Mouse (Mus musculus) c-Kit-negative CD71-positive TER-119-positive erythroid progenitor cells, embryonic 14.5 days (primary cell): ENCODE data around the gene Vps45.

ENCODE experiments used
- DNase-seq: peaks from one replicate; pipeline ENCODE4 v3.0.0-alpha.2; 2013; ENCODE audit warnings: low read depth, low spot score

The Vps45 gene

DNA sequence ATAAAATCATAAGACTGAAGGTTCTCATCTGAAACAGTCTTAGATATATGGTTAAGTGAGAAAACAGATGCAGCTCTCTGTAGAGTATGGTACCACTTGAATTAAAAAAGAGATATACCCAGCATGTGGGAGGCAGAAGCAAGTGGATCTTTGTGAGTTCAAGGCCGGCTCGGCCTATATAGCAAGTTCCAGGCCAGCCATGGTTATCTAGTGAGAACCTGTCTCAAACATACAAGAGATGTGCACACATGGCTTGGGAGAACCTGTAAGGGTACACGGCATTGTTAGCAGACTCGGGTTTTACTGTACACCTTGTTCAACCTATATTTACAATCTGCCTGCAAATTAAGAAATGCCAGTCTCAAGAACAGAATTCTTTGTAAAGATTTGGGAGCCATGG is 19.4 kb downstream of the Vps45 start:
- DNase-seq = no peak

GRCm38 (mm10) chr3:96038156-96038555 is 20.1 kb downstream of the Vps45 start:
- no peak for DNase-seq

DNA sequence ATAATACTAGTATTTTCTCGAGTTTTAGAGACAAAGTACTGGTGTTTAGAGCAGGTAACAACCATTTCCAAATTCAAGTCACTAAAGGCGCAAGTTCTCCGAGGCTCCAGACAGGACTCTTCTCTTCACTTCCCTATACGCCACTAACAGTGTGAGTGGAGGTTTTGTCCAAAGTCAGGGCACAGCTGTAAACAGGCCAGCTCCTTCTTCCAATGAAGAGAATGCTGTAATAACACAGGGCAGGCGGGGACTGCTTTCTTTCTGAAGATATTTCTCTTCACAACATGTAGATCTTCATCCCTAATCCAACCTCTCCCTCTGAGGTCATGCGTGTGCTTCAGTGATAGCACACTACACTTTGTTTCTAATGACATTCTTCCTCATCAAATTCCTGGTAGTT is 21.5 kb downstream of the Vps45 start:
- no peak for DNase-seq

DNA sequence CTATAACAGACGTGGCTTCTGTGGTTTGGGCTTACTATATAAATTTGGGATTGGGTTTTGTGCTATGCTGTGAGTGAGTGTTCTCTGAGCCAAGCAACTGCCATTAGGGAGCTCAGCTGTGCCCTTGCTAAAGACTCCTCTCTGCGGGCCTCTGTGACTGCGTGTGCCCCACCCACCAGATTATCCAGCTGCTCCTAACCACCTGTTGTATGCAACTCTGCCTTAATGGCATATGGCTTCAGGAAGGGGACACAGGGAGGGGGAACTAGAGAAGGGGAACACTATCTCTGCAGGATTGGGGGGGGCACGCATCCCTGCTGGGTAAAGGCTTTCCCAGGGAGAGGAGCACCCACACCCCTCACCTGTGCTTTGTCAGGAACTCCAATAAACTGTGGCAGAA is 25.2 kb downstream of the Vps45 start:
- DNase-seq = no peak

DNA sequence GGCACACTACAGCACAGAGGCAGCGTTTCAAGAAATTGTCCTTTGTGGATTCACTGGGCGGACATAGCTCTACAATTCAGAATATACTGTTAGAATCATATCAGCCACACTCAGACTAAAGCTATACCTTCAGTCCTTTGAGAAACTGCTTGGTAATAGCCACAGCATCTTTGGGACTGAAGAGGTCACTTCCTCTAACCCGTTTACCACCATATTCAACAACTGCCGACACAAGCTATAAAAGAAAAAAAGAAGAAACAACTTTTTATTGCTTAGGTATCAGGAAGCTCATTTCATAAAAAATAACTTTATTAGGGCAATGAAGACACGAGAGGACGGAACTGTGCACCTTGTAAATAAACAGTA is 25.6 kb downstream of the Vps45 start:
- no peak for DNase-seq

DNA sequence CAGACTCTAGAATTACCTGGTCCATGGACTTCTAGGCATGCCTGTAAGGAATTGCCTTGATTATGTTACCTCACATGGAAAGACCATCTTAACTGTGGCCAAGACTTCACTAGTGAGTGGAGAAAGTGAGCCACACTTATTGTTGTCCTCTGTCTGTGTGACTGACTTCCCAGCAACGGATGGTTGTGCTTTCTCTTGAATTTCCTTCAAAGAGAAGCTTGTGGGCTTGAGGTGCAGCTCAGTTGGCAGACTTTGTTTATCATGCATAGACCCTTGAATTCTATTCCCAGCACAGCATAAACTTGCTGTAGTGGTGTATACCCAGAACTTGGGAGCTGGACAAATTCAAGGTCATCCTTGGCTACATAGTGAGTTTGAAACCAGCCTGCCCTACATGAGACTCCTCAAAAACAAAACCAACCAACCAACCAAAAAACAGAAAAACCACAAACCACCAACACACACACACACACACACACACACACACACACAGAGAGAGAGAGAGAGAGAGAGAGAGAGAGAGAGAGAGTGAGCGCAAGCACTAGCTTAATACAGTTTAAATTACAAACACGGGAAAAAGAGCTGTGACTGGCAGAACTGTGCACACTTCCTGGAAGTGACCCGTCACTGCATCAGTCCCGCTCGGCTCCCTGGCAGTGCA is 26.1 kb downstream of the Vps45 start:
- DNase-seq = no peak

DNA sequence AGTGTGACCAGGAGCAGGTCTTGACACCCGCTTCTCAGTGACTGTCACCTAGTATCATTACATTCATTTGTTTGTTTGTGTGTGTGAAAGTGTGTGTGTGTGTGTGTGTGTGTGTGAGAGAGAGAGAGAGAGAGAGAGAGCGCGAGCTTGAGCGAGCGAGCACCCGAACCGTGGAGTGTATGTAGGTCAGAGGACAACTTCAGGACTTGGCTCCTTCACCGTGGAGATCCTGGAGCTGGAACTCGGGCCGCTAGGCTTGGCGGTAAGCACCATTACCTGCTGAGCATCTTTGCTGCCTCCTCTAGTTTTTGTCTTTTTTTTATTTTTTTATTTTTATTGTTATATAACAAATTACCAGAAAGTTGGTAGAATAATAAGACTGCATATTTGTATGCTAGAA is 28.5 kb downstream of the Vps45 start:
- DNase-seq = no peak

GRCm38 (mm10) chr3:96029336-96029735 is 28.9 kb downstream of the Vps45 start:
- DNase-seq = no peak

DNA sequence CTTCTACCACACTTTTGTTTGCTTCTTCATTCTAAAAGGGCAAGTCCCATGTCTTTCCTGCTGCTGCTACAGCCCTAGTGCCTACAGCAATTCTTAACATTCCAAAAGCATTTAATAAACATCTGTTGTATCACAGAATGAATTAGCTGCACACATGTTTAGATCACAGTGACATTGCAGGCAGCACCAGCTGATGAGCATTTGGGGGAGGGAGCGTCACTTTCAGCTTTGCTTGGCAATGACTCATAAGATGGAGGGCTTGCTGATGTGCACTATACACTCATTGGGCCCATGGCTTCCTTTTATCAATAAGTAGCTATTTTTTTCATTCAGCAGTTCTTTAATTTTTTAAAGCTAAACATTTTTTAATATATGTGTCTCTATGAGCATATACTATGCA is 30.4 kb downstream of the Vps45 start:
- DNase-seq = no peak

DNA sequence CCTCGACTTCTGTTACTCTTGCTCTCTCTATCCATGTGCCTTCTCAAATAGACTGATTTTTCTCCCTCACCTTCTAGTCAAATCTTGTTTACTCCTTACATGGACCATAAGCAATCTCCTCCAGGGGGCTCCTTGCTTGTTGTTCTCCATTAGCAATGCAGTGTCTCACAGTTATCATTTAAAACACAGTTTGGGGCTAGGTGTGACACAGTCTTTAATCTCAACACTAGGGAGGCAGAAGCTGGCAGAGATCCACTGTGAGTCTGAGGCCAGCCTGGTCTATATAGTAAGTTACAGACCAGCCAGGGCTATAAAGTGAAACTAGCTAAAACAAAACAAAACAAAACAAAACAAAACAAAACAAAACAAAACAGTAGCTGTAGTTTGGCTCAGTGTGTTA is 31.1 kb downstream of the Vps45 start:
- DNase-seq = no peak

DNA sequence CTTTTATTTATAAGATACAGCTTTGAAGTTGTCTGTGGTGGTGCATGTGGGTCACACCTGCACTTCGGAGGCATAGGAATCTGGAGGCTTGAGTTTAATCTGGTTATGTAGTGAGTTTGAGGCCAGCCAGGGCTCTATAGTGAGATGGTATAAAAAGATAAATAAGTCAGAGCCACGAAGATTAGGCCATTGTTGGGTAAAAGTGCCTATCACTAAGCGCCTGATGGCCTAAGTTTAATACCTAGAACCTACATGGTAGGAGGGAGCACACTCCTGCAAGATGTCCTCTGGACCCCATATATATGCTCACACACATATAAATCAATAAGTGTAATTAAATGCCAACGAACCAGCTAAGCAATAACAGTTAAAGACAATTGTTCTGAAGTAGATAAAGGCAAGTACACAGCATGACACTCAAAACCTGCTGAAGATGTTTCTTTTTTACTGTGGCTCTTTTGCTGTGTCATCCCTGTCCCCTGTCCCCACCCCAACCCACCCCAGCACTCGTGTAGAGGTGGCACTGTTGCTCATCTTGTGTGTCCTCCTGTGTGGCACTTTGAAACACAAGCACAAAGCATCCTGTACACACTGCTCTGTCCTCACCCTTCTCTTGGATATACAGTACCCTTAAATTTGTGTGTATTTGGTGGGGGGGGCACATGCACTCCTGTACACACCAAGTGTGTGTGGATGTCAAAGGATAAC is 36.7 kb downstream of the Vps45 start:
- no peak for DNase-seq

DNA sequence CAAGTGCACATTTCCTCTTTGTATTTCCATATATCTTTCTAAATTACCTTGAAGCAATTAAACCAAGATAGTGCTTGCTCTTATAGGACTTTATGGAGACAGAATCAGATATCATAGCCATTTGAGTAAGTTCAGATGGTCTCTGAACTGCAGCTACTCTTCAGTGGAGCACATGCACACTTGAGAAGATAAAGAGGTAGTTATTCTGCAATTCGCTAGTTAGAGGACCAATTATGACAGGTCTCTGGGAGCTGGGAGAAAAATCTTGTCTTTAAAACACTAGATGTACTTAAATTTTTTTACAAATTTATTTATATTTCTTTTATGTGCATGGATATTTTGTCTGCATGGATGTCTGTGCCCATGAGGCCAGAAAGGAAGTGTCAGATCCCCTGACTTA is 37.5 kb downstream of the Vps45 start:
- no peak for DNase-seq

DNA sequence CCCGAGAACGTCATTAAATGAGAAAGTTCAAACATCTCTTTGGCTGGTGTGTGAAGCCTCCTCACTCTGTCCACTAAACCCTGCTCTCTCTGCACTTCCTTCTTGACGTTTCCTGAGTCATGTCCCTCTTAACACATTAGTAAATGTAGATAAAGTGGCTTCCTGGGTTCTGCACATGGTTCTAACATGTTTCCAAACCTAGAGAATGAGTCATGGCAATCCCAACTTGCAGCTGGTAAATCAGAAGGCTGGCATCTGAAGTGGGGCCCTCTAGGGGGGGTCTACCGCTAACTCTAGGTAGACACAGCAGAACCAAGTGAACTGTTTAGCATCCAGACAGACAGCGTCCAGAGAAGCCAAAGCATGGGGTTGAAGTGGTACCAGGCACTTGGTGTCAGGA is 40.8 kb downstream of the Vps45 start:
- no peak for DNase-seq

- DNase-seq = no peak
Observed at GRCm38 (mm10) chr3:96016257-96016889, 41.9 kb downstream of the Vps45 start.

DNA sequence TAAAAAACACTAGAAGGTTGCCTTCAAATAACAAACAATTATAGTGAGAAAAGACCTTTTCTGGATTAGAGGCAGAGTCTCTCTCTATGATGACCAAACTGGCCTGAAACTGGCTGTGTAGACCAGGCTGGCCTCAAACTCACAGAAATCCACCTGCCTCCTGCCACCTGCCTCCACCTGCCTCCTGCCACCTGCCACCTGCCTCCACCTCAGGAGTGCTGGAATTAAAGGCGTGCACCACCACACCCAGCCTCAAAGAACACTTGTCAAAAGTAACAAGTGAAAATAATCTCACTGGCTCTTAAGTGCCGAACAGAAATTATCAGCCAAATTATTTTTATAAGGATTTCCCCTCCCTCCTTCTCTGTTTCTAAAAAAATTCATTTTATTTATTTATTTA is 42.6 kb downstream of the Vps45 start:
- DNase-seq = no peak

- no peak for DNase-seq
Observed at GRCm38 (mm10) chr3:96012805-96013204, 45.5 kb downstream of the Vps45 start.

GRCm38 (mm10) chr3:96008463-96008862 is 49.8 kb downstream of the Vps45 start:
- DNase-seq = no peak

DNA sequence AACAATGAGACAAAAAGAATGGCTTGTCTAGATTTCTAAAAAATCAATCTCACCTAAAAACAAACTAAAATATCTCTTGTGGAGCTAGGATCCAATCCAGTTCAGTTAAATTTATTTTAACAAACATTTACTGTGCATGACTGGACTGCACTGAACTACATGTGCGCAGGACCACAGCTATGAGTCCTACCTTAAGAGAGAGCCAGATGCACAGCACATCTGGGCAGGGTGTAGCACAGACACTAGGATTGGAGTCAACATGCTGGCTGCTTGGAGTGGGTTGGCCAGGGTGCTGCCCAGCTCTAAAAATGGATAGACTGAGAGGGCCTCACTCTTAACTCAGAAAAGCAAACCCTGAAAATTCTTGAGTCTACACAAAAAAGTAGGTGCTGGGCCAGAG is 56.7 kb downstream of the Vps45 start:
- DNase-seq = no peak

GRCm38 (mm10) chr3:96000921-96001501 is 57.3 kb downstream of the Vps45 start:
- DNase-seq = no peak

- DNase-seq = no peak
Observed at GRCm38 (mm10) chr3:96000080-96000632, 58.1 kb downstream of the Vps45 start.

- peak; percentile 11 for DNase-seq
Observed at GRCm38 (mm10) chr3:95999308-96000079, 58.8 kb downstream of the Vps45 start.
